ENCODE assay signal across 8 mouse cellular contexts in genomic region chr1:91428614-91429013, GRCm38 (mm10). TPM values are rescaled to one million over a fixed set of nuclear protein-coding genes. Genes with fewer than 3 reads are reported as not detected.
DNase-seq lines count a peak whose midpoint lies in the region; ATAC-seq lines count a peak whose summit lies in the region.

No protein-coding gene starts in this region.

- H3K4me2 ChIP-seq in stomach, embryonic 15.5 days, result no peak overlapping the region

- H3K4me3 ChIP-seq in stomach, embryonic 15.5 days (replicated peaks), result no peak overlapping the region

- intact Hi-C loops in left cerebral cortex, postnatal 10 days (cut with DNase I), result loop anchor here (5.0 kb wide), 1 partner anchor 54 kb away; no protein-coding TSS in a partner anchor

- H3K9ac ChIP-seq in stomach, embryonic 15.5 days, result no peak overlapping the region

- H3K27ac ChIP-seq in stomach, embryonic 15.5 days, result no peak overlapping the region

- no peaks in the 10 kb centered on the region for H3K9me3 ChIP-seq in stomach, embryonic 15.5 days

- no peaks in the 10 kb centered on the region for H3K4me1 ChIP-seq in stomach, embryonic 15.5 days

- peak; percentile 82 for ATAC-seq in frontal cortex, adult (ENCODE audit: low TSS enrichment)
- ATAC-seq in stomach, embryonic 15.5 days (ENCODE audit: insufficient read depth, low FRiP score, low read depth), result peak; percentile 74; the same call in 1 of the 2 replicates

- H3K27me3 ChIP-seq in stomach, embryonic 15.5 days (replicated peaks), result no peaks in the 10 kb centered on the region

- H3K36me3 ChIP-seq in stomach, embryonic 15.5 days, result peaks cover 23% of the 10 kb centered on the region; the same call in 1 of the 2 replicates

- 30% methylated on average over 4 of the region's 4 CpGs for WGBS in stomach, embryonic 15.5 days

- peak; percentile 78 to 85 for DNase-seq in left cerebral cortex, adult 18-20 months (ENCODE audit: low spot score in 2 of 2)
- DNase-seq in left cerebral cortex, adult 11 months (ENCODE audit: low spot score), result no peak
- DNase-seq in cerebellum, adult 8-10 months, result peak; percentile 64
- peak; percentile 78 for DNase-seq in hindlimb bud, embryonic 11.5 days (ENCODE audit: extremely low spot score, low read depth, low spot score)
- peak; percentile 62 to 87 for DNase-seq in left cerebral cortex, postnatal 10 days (ENCODE audit: extremely low spot score in 1 of 2, low spot score in 2 of 2)
- DNase-seq in naive thymus-derived CD4-positive, alpha-beta T cell, adult 2 months (ENCODE audit: low read depth), result peak; percentile 78

RNA-seq across cellular contexts. Expression of gene Hes6, which starts 14.8 kb away (rescaled TPM):
- total RNA-seq in left cerebral cortex, adult 18-20 months (2021), result 10 to 100 TPM; 15.3 to 17.4 TPM
- total RNA-seq in left cerebral cortex, postnatal 10 days (2021), result 10 to 100 TPM; 26.6 to 27.3 TPM
- polyA plus RNA-seq in stomach, embryonic 15.5 days (2015; fragmentation: Nextera tagmentation; extraction: Ambion mirVana), result 82.9 and 89.5 TPM in 2 replicates

RNA-seq across cellular contexts. Expression of gene Ilkap, which starts 30.0 kb away (rescaled TPM):
- total RNA-seq in left cerebral cortex, adult 18-20 months (2021), result 10 to 100 TPM; 60.1 to 64.3 TPM
- 10 to 100 TPM; 62.9 to 68.6 TPM for total RNA-seq in left cerebral cortex, postnatal 10 days (2021)
- polyA plus RNA-seq in stomach, embryonic 15.5 days (2015; fragmentation: Nextera tagmentation; extraction: Ambion mirVana), result 119 and 128 TPM in 2 replicates

RNA-seq across cellular contexts. Expression of gene Per2, which starts 30.5 kb away (rescaled TPM):
- total RNA-seq in left cerebral cortex, adult 18-20 months (2021), result 10 to 100 TPM; 39.0 to 39.1 TPM
- total RNA-seq in left cerebral cortex, postnatal 10 days (2021), result 10 to 100 TPM; 14.6 to 16.0 TPM
- 5.4 and 6.5 TPM in 2 replicates for polyA plus RNA-seq in stomach, embryonic 15.5 days (2015; fragmentation: Nextera tagmentation; extraction: Ambion mirVana)
